Mouse (Mus musculus) G1E (cell line): ENCODE measurements around the gene Asah2. TPM values are rescaled to one million over a fixed set of nuclear protein-coding genes. Genes with fewer than 3 reads are reported as not detected.

ENCODE experiments used
- ATAC-seq: 2 replicates; pipeline ENCODE4 v1.8.0; 2016; ENCODE audit warnings: mild to moderate bottlenecking; ENCODE audit not compliant: insufficient number of reproducible peaks, poor library complexity, low FRiP score, severe bottlenecking; ENCODE audit errors: extremely low read depth
- DNase-seq: peaks from one replicate; pipeline ENCODE4 v3.0.0; 2012; ENCODE audit warnings: low spot score
- H3K27me3 ChIP-seq: 2 replicates; pipeline ENCODE4 v1.6.1; 2012; ENCODE audit warnings: mild to moderate bottlenecking, low read length, inconsistent platforms; ENCODE audit not compliant: insufficient read depth
- H3K36me3 ChIP-seq: replicated peaks from 2 replicates; pipeline ENCODE3; 2012; ENCODE audit warnings: mild to moderate bottlenecking, inconsistent platforms
- H3K4me1 ChIP-seq: 2 replicates; pipeline ENCODE4 v1.6.1; 2012; ENCODE audit warnings: low read depth, low read length, inconsistent platforms, mixed read lengths; ENCODE audit not compliant: insufficient read depth
- H3K4me3 ChIP-seq: 2 replicates; pipeline ENCODE4 v1.5.1; 2012; ENCODE audit warnings: low read depth, mild to moderate bottlenecking, inconsistent platforms, low read length, moderate library complexity, mixed read lengths
- H3K9me3 ChIP-seq: replicated peaks from 2 replicates; pipeline ENCODE4 v1.6.1; 2012; ENCODE audit warnings: inconsistent platforms
- CTCF ChIP-seq: IDR thresholded peaks from 2 replicates; pipeline ENCODE4 v1.5.1; 2012; ENCODE audit warnings: low read depth, low read length, inconsistent platforms, mixed read lengths
- GATA1 ChIP-seq: IDR thresholded peaks from 2 replicates; pipeline ENCODE4 v1.6.1; 2012; ENCODE audit warnings: borderline replicate concordance, low read length, inconsistent platforms, mixed read lengths
- GATA2 ChIP-seq: IDR thresholded peaks from 2 replicates; pipeline ENCODE4 v1.6.1; 2012; ENCODE audit warnings: low read depth, low read length, inconsistent platforms, borderline replicate concordance
- POLR2AphosphoS5 ChIP-seq: IDR thresholded peaks from 2 replicates; pipeline ENCODE4 v1.6.1; 2012; ENCODE audit warnings: low read depth, low read length, inconsistent platforms; ENCODE audit not compliant: insufficient replicate concordance
- TAL1 ChIP-seq: conservative IDR thresholded peaks from 2 replicates; pipeline ENCODE4 v1.6.1; 2012; ENCODE audit warnings: low read depth, low read length, inconsistent platforms, mixed read lengths
- polyA plus RNA-seq: library from polyadenylated mRNA; stranded (reverse); fragments of >175 nt; gene quantifications from 2 replicates; pipeline ENCODE4 v1.2.3, GENCODE M21; 2012
- total RNA-seq, 2 experiments: library from RNA; stranded (forward) in 1 of 2; stranded (reverse) in 1 of 2; fragments of 200-1000 nt in 1 of 2; fragments of >200 nt in 1 of 2; fragmentation: Nextera tagmentation in 1 of 2; gene quantifications; 2 replicates each; pipeline ENCODE4 v1.2.3; 2014 to 2017

The Asah2 gene
- total and polyA plus RNA-seq, 3 experiments, result 0.07 to 0.93 (median 0.83) TPM

DNA sequence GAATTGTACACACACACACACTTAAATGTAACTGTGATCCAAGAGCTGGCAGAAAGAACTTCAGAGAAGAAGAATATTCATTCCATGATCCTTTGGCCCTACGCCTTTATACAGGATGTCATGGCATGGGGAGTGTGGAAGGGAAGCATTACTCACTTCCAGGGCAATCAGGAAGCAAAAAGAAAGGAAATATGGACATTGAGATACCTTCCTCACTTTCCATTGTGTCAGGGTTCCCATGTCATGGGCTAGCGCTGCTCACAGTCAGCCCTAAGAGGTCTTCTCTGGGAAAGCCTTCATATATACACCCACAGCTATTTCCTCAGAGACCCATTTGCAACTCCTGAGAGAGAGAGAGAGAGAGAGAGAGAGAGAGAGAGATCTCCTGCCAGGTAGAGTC is 1.3 kb downstream of the Asah2 start:
- Histone ChIP-seq H3K9me3 (no peaks in the 10 kb centered on the region), H3K4me1 (peaks cover 14% of the 10 kb centered on the region), H3K27me3 (peaks cover 36% of the 10 kb centered on the region), H3K4me3 (no peak overlapping the region), H3K36me3 (no peaks in the 10 kb centered on the region)
- ATAC-seq (no peak), DNase-seq (no peak)
- TF ChIP-seq CTCF (no peak), GATA1 (no peak), GATA2 (no peak), TAL1 (no peak), POLR2AphosphoS5 (no peak)

DNA sequence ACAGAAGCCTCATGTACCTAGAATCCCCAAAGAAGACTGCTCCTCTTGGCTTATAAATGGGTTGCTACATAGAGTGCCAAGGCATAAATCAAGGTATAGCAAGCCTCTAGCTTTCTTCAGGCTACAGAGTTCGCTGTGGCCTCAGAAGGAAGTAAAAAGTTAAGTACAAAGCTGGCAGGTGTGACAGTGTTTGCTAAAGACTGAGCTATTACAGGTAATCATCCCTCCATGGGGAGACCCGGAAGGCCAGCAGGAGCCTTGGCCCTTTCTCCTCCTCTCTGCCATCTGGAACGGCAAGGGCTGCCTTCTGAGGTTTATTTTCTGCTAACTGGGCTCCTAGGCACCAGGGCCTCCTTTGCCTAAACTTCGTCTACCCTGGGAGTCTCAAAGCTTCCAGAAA is 3.8 kb downstream of the Asah2 start:
- Histone ChIP-seq H3K36me3 (no peaks in the 10 kb centered on the region), H3K9me3 (no peaks in the 10 kb centered on the region), H3K4me3 (no peak overlapping the region), H3K27me3 (peaks cover 36% of the 10 kb centered on the region), H3K4me1 (peaks cover 11% of the 10 kb centered on the region)
- TF ChIP-seq TAL1 (no peak), GATA2 (no peak), POLR2AphosphoS5 (no peak), GATA1 (no peak), CTCF (no peak)
- ATAC-seq (no peak), DNase-seq (no peak)

DNA sequence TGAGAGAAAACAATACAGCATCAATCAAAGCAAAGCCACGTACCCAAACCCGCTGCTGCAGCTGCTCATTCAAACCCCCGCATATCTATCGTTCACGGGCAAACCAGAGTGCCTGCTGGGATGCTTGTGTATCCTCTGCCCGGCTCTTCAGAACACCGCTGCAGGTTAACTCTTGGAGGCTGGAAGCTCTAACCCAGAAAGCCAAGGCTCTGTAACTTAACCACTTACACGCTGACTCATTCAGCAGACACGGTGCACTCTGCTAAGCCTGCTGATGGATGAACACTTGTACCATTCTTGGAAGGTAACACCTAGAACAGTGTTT is 5.1 kb downstream of the Asah2 start:
- TF ChIP-seq TAL1 (no peak), CTCF (no peak), GATA2 (no peak), POLR2AphosphoS5 (no peak)
- no peak for ATAC-seq
- Histone ChIP-seq H3K4me3 (no peak overlapping the region), H3K36me3 (no peaks in the 10 kb centered on the region), H3K9me3 (no peaks in the 10 kb centered on the region), H3K27me3 (peaks cover 34% of the 10 kb centered on the region), H3K4me1 (peaks cover 8% of the 10 kb centered on the region)
- DNase-seq, result no peak

DNA sequence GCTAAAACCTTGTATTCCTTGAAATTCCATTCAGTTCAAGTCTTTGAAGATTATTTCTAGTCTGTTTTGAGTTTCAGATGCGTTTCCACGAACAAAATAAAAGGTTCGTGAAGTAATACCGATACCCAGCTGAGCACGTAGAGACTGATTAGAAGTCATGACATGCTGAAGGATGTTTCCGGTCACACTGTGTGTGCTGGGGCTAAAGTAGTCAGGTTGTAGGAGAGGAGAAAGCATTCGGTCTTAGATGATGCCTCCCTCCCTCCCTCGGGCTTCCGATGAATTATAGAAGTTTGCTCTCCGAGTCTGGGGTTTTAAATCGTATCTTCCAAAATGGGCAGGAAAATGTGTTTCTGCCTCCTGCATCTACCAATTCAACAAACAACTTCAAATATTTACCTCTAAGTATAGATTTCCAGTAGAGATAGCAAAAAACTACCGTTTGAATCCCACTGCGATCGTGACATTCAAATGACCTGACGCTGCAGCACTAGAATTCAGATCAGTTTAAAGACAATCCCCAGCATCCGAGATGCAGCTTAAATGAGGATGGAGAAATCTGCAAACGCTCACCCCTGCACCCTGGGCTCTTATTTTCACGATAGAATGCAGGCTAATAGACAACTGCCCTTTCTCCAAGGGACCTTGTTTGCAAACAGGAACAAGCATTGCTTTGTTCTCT is 5.6 kb downstream of the Asah2 start:
- Histone ChIP-seq H3K27me3 (peaks cover 31% of the 10 kb centered on the region), H3K9me3 (no peaks in the 10 kb centered on the region), H3K36me3 (no peaks in the 10 kb centered on the region), H3K4me3 (no peak overlapping the region), H3K4me1 (peaks cover 4% of the 10 kb centered on the region; the same call in 1 of the 2 replicates)
- TF ChIP-seq GATA2, result no peak
- TF ChIP-seq CTCF, result no peak
- TF ChIP-seq POLR2AphosphoS5, result no peak
- no peak for TF ChIP-seq TAL1
- TF ChIP-seq GATA1, result no peak
- ATAC-seq, result no peak
- DNase-seq, result no peak

DNA sequence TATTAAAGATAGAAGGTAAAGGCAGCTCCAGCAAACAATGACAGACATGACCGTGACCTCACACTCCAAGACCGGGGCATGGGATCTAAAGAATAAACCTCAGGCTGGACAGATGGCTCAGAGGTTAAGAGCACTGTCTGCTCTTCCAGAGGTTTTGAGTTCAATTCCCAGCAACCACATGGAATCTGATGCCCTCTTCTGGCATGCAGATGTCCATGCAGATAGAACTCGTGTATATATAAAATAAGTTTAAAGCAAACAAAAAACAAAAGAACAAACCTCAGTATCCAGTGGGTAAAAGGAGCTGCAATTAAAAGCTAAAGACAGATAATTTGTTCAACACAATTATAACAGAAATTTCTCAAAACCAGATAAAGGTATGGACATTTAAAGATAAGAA is 9.4 kb downstream of the Asah2 start:
- Histone ChIP-seq H3K36me3 (no peaks in the 10 kb centered on the region), H3K4me3 (no peak overlapping the region), H3K9me3 (no peaks in the 10 kb centered on the region), H3K4me1 (peaks cover 3% of the 10 kb centered on the region; the same call in 1 of the 2 replicates), H3K27me3 (peaks cover 20% of the 10 kb centered on the region)
- no peak for ATAC-seq
- no peak for DNase-seq
- TF ChIP-seq GATA1, result no peak
- TF ChIP-seq GATA2, result no peak
- no peak for TF ChIP-seq TAL1
- no peak for TF ChIP-seq POLR2AphosphoS5
- no peak for TF ChIP-seq CTCF

DNA sequence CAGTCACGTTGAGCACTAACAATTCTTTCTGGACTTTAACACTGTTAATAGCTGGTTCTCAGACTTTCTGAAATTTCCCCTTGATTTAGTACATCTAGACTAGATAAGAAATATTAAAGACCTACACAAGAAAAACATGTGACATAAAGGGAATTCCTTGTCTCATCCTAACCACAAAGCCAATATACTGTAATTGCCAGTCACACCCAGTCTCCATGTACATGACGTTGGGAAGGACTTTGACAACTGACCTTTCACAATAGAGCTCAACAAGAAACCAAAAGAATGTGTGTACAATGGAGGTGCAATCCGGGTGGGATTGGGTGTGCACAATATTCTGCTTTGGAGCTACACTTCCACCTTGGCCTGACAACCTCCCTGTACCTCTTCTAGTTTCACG is 15.7 kb downstream of the Asah2 start:
- no peaks in the 10 kb centered on the region for H3K36me3 ChIP-seq
- peaks cover 8% of the 10 kb centered on the region for H3K4me1 ChIP-seq
- H3K4me3 ChIP-seq, result no peak overlapping the region
- no peaks in the 10 kb centered on the region for H3K9me3 ChIP-seq
- DNase-seq, result no peak
- TF ChIP-seq GATA2 (no peak), CTCF (no peak), POLR2AphosphoS5 (no peak)
- no peak for ATAC-seq
- H3K27me3 ChIP-seq, result peaks cover 7% of the 10 kb centered on the region; the same call in 1 of the 2 replicates

DNA sequence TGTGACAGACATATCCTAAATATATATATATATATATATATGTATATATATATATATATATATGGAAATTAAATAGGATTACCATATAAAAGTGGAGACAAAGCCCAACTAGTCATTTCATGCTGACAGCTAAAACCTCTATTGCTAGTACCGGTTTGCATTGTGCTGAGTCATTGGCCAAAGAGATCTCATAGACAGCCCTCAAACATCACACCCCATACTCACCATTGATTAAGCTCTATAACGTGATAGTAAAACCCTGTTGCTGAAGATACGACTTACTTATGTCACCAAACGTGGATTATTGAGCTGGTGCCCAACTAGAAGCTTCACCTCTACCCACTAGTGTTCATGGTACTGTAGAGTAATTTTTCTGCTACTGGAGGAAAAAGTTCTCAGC is 17.2 kb downstream of the Asah2 start:
- no peak for DNase-seq
- peaks cover 3% of the 10 kb centered on the region; the same call in 1 of the 2 replicates for H3K27me3 ChIP-seq
- H3K4me1 ChIP-seq, result peaks cover 8% of the 10 kb centered on the region
- no peak for TF ChIP-seq CTCF
- TF ChIP-seq GATA2, result no peak
- TF ChIP-seq GATA1, result no peak
- no peak for TF ChIP-seq TAL1
- TF ChIP-seq POLR2AphosphoS5, result no peak
- no peak for ATAC-seq
- no peak overlapping the region for H3K4me3 ChIP-seq
- no peaks in the 10 kb centered on the region for H3K9me3 ChIP-seq
- H3K36me3 ChIP-seq, result no peaks in the 10 kb centered on the region
